ENCODE assay signal across 9 mouse cellular contexts in genomic region chr6:128841327-128842089, GRCm38 (mm10). TPM values are rescaled to one million over a fixed set of nuclear protein-coding genes. Genes with fewer than 3 reads are reported as not detected.
A peak's percentile ranks its signal among the peaks of the same experiment; 100 is the strongest.
DNase-seq lines count a peak whose midpoint lies in the region; ATAC-seq and TF ChIP-seq lines count a peak whose summit lies in the region.
"Had no signal": no experiment of that assay in that cellular context is flagged by ENCODE, and none has a peak within 500 bp of the region (broad histone marks: within the 10 kb centered on the region; RNA-seq: fewer than 3 reads in every experiment).

No protein-coding gene starts in this region.

- no peak overlapping the region for H3K9ac ChIP-seq in heart, embryonic 11.5 days (ENCODE audit: low read depth, low read length)
- H3K9ac ChIP-seq in hindbrain, embryonic 14.5 days, result peak overlapping the region; percentile 70
- no peak overlapping the region for H3K9ac ChIP-seq in midbrain, embryonic 12.5 days (replicated peaks)

- H3K4me2 ChIP-seq in heart, embryonic 11.5 days, result peak overlapping the region; percentile 82
- peak overlapping the region; percentile 80 for H3K4me2 ChIP-seq in hindbrain, embryonic 14.5 days (replicated peaks)
- H3K4me2 ChIP-seq in midbrain, embryonic 12.5 days (replicated peaks), result peak overlapping the region; percentile 68

- H3K27ac ChIP-seq in heart, embryonic 11.5 days (ENCODE audit: low read depth, low read length), result no peak overlapping the region
- no peak overlapping the region for H3K27ac ChIP-seq in hindbrain, embryonic 14.5 days
- H3K27ac ChIP-seq in midbrain, embryonic 12.5 days (replicated peaks), result no peak overlapping the region

- no peak for TF ChIP-seq POLR2A in brain, embryonic 14.5 days (IDR thresholded peaks at IDR 0.05; ENCODE audit: borderline replicate concordance, extremely low read depth, insufficient read depth, insufficient read length, poor library complexity, severe bottlenecking)

- no peaks in the 10 kb centered on the region for H3K9me3 ChIP-seq in heart, embryonic 11.5 days (replicated peaks; ENCODE audit: control insufficient read depth, low read length)
- no peaks in the 10 kb centered on the region for H3K9me3 ChIP-seq in hindbrain, embryonic 14.5 days (ENCODE audit: control insufficient read depth, low read length)
- H3K9me3 ChIP-seq in midbrain, embryonic 12.5 days, result no peaks in the 10 kb centered on the region

- DNase-seq in heart, adult 18-20 months, result no peak
- DNase-seq in brain, embryonic 14.5 days (ENCODE audit: low read depth), result peak; percentile 11
- peak; percentile 29 for DNase-seq in hindbrain, embryonic 14.5 days (ENCODE audit: low spot score)
- DNase-seq in gastrocnemius, postnatal 10 days, result no peak
- DNase-seq in frontal cortex, postnatal 10 days (ENCODE audit: low spot score in 2 of 2), result no peak

- H3K4me1 ChIP-seq in heart, embryonic 11.5 days (ENCODE audit: control insufficient read depth, insufficient read depth, low read length), result no peaks in the 10 kb centered on the region; the same call in 1 of the 2 replicates
- H3K4me1 ChIP-seq in hindbrain, embryonic 14.5 days (replicated peaks; ENCODE audit: control insufficient read depth, insufficient read depth, low read length), result 0 out of 2 replicates have a peak, but pooled peaks cover 23% of the 10 kb centered on the region
- H3K4me1 ChIP-seq in midbrain, embryonic 12.5 days, result peaks cover 14% of the 10 kb centered on the region

- no peak for TF ChIP-seq CTCF in brain, embryonic 14.5 days (IDR thresholded peaks at IDR 0.05; ENCODE audit: borderline replicate concordance, extremely low read depth, insufficient read depth, insufficient read length)

- no peaks in the 10 kb centered on the region for H3K27me3 ChIP-seq in heart, embryonic 11.5 days (ENCODE audit: control insufficient read depth, insufficient read depth, low read length)
- H3K27me3 ChIP-seq in hindbrain, embryonic 14.5 days (ENCODE audit: control insufficient read depth, insufficient read depth, low read length), result no peaks in the 10 kb centered on the region
- 0 out of 2 replicates have a peak, but pooled peaks cover 4% of the 10 kb centered on the region for H3K27me3 ChIP-seq in midbrain, embryonic 12.5 days

- 40% methylated on average over 4 of the region's 4 CpGs for WGBS in heart, embryonic 11.5 days (ENCODE audit: insufficient replicate concordance)
- 52% methylated on average over 4 of the region's 4 CpGs for WGBS in hindbrain, embryonic 14.5 days
- 43% methylated on average over 4 of the region's 4 CpGs for WGBS in midbrain, embryonic 12.5 days

- H3K36me3 ChIP-seq in heart, embryonic 11.5 days (ENCODE audit: control insufficient read depth, insufficient read depth, low read length), result no peaks in the 10 kb centered on the region
- H3K36me3 ChIP-seq in hindbrain, embryonic 14.5 days (replicated peaks; ENCODE audit: control insufficient read depth, insufficient read depth), result no peaks in the 10 kb centered on the region
- H3K36me3 ChIP-seq in midbrain, embryonic 12.5 days, result no peaks in the 10 kb centered on the region
- H3K36me3 ChIP-seq: G1E had no signal

- ATAC-seq in heart, embryonic 11.5 days (replicated peaks; ENCODE audit: insufficient number of reproducible peaks, low FRiP score, low TSS enrichment), result no peak
- ATAC-seq in hindbrain, embryonic 14.5 days (ENCODE audit: low FRiP score), result no peak
- ATAC-seq in midbrain, embryonic 12.5 days (ENCODE audit: low FRiP score, low read depth), result no peak
- ATAC-seq in megakaryocyte progenitor cell, adult 5-6 weeks (replicated peaks; ENCODE audit: poor library complexity), result no peak

- H3K4me3 ChIP-seq in heart, embryonic 11.5 days (ENCODE audit: low read depth, low read length), result peak overlapping the region; percentile 87
- H3K4me3 ChIP-seq in hindbrain, embryonic 14.5 days (replicated peaks; ENCODE audit: low read length), result peak overlapping the region; percentile 65
- H3K4me3 ChIP-seq in midbrain, embryonic 12.5 days, result peak overlapping the region; percentile 81

RNA-seq across cellular contexts. Expression of gene Klrb1b, which starts 15.4 kb away (rescaled TPM):
- not detected in 2 replicates for polyA plus RNA-seq in heart, embryonic 11.5 days (2014; fragmentation: Nextera tagmentation; extraction: Ambion mirVana)
- under 1 TPM; 0.21 to 0.45 TPM for total RNA-seq in heart, adult 18-20 months (2021)
- polyA plus RNA-seq in brain, embryonic 14.5 days (2012; rRNA removed), result 0.05 TPM in 1 of 2 replicates, not detected in the other
- polyA plus RNA-seq in hindbrain, embryonic 14.5 days (2014; fragmentation: Nextera tagmentation; extraction: Ambion mirVana), result not detected in 2 replicates
- polyA plus RNA-seq in midbrain, embryonic 12.5 days (2016; fragmentation: Nextera tagmentation; extraction: Ambion mirVana), result not detected in 2 replicates
- total RNA-seq in megakaryocyte progenitor cell, adult 5-6 weeks (2015), result 0.32 and 1.4 TPM in 2 replicates
- total RNA-seq in megakaryocyte progenitor cell, adult 5-6 weeks (2017), result not detected in 2 replicates
- total RNA-seq in gastrocnemius, postnatal 10 days (2021), result not detected
- polyA plus RNA-seq: G1E had no signal

RNA-seq across cellular contexts. Expression of gene Gm44511, which starts 15.4 kb away (rescaled TPM):
- not detected in 2 replicates for polyA plus RNA-seq in heart, embryonic 11.5 days (2014; fragmentation: Nextera tagmentation; extraction: Ambion mirVana)
- total RNA-seq in heart, adult 18-20 months (2021), result not detected
- not detected in 2 replicates for polyA plus RNA-seq in brain, embryonic 14.5 days (2012; rRNA removed)
- polyA plus RNA-seq in hindbrain, embryonic 14.5 days (2014; fragmentation: Nextera tagmentation; extraction: Ambion mirVana), result not detected in 2 replicates
- polyA plus RNA-seq in midbrain, embryonic 12.5 days (2016; fragmentation: Nextera tagmentation; extraction: Ambion mirVana), result not detected in 2 replicates
- total RNA-seq in megakaryocyte progenitor cell, adult 5-6 weeks (2015), result not detected in 2 replicates
- total RNA-seq in megakaryocyte progenitor cell, adult 5-6 weeks (2017), result not detected in 2 replicates
- not detected for total RNA-seq in gastrocnemius, postnatal 10 days (2021)
- total RNA-seq: G1E had no signal
- polyA plus RNA-seq: G1E had no signal

RNA-seq across cellular contexts. Expression of gene Clec2i, which starts 45.9 kb away (rescaled TPM):
- polyA plus RNA-seq in heart, embryonic 11.5 days (2014; fragmentation: Nextera tagmentation; extraction: Ambion mirVana), result not detected in 2 replicates
- total RNA-seq in heart, adult 18-20 months (2021), result under 1 TPM in 1 of 2 experiments, not detected in 1; 0.62 TPM
- polyA plus RNA-seq in brain, embryonic 14.5 days (2012; rRNA removed), result not detected in 2 replicates
- not detected in 2 replicates for polyA plus RNA-seq in hindbrain, embryonic 14.5 days (2014; fragmentation: Nextera tagmentation; extraction: Ambion mirVana)
- not detected in 2 replicates for polyA plus RNA-seq in midbrain, embryonic 12.5 days (2016; fragmentation: Nextera tagmentation; extraction: Ambion mirVana)
- total RNA-seq in megakaryocyte progenitor cell, adult 5-6 weeks (2015), result 3.1 and 6.7 TPM in 2 replicates
- total RNA-seq in megakaryocyte progenitor cell, adult 5-6 weeks (2017), result 4.8 and 9.2 TPM in 2 replicates
- total RNA-seq in gastrocnemius, postnatal 10 days (2021), result under 1 TPM in 1 of 2 experiments, not detected in 1; 0.16 TPM
- polyA plus RNA-seq: G1E had no signal

RNA-seq across cellular contexts. Expression of gene BC035044, which starts 49.4 kb away (rescaled TPM):
- polyA plus RNA-seq in heart, embryonic 11.5 days (2014; fragmentation: Nextera tagmentation; extraction: Ambion mirVana), result 0.69 and 0.73 TPM in 2 replicates
- total RNA-seq in heart, adult 18-20 months (2021), result 1 to 10 TPM in 1 of 2 experiments, under 1 TPM in 1; 0.45 to 1.4 TPM
- polyA plus RNA-seq in brain, embryonic 14.5 days (2012; rRNA removed), result 0.30 and 0.49 TPM in 2 replicates
- 0.52 TPM in 2 replicates for polyA plus RNA-seq in hindbrain, embryonic 14.5 days (2014; fragmentation: Nextera tagmentation; extraction: Ambion mirVana)
- 0.26 and 0.35 TPM in 2 replicates for polyA plus RNA-seq in midbrain, embryonic 12.5 days (2016; fragmentation: Nextera tagmentation; extraction: Ambion mirVana)
- total RNA-seq in megakaryocyte progenitor cell, adult 5-6 weeks (2015), result 237 and 280 TPM in 2 replicates
- 243 and 287 TPM in 2 replicates for total RNA-seq in megakaryocyte progenitor cell, adult 5-6 weeks (2017)
- under 1 TPM; 0.14 to 0.54 TPM for total RNA-seq in gastrocnemius, postnatal 10 days (2021)
- polyA plus RNA-seq: G1E had no signal

RNA-seq across cellular contexts. Expression of gene Klrb1c, which starts 52.5 kb away (rescaled TPM):
- not detected in 2 replicates for polyA plus RNA-seq in heart, embryonic 11.5 days (2014; fragmentation: Nextera tagmentation; extraction: Ambion mirVana)
- not detected for total RNA-seq in heart, adult 18-20 months (2021)
- 0.05 and 0.07 TPM in 2 replicates for polyA plus RNA-seq in brain, embryonic 14.5 days (2012; rRNA removed)
- 0.23 TPM in 1 of 2 replicates, not detected in the other for polyA plus RNA-seq in hindbrain, embryonic 14.5 days (2014; fragmentation: Nextera tagmentation; extraction: Ambion mirVana)
- not detected in 2 replicates for polyA plus RNA-seq in midbrain, embryonic 12.5 days (2016; fragmentation: Nextera tagmentation; extraction: Ambion mirVana)
- total RNA-seq in megakaryocyte progenitor cell, adult 5-6 weeks (2015), result 0.07 and 0.96 TPM in 2 replicates
- total RNA-seq in megakaryocyte progenitor cell, adult 5-6 weeks (2017), result 0.37 and 0.51 TPM in 2 replicates
- total RNA-seq in gastrocnemius, postnatal 10 days (2021), result under 1 TPM in 1 of 2 experiments, not detected in 1; 0.14 TPM
- polyA plus RNA-seq: G1E had no signal

Comparison
In these comparisons a context has a peak if more than half of its experiments do, and no peak if none do; other contexts are left out.
1. DNase-seq: peak in brain, embryonic 14.5 days (single experiment) and hindbrain, embryonic 14.5 days (single experiment); none in heart, adult 18-20 months (0 of 2), gastrocnemius, postnatal 10 days (single experiment) and frontal cortex, postnatal 10 days (0 of 2).
2. Peak in every context shown above with its lines, with median percentiles within 50 percentile points of each other: H3K4me2 ChIP-seq and H3K4me3 ChIP-seq.